Mouse (Mus musculus) embryonic facial prominence, embryonic 15.5 days (tissue): Measurements from ENCODE around the gene Best2. TPM values are rescaled to one million over a fixed set of nuclear protein-coding genes. Genes with fewer than 3 reads are reported as not detected.

Experiments
- ATAC-seq: fragments of 200-750 bp; cut with Nextera tagmentation; 2 replicates; pipeline ENCODE4 v1.8.0; 2017; ENCODE audit warnings: low read depth, moderate TSS enrichment; ENCODE audit not compliant: insufficient number of reproducible peaks, low FRiP score, low TSS enrichment
- H3K27ac ChIP-seq: fragments of 300-500 bp; sonication (generic); replicated peaks from 2 replicates; pipeline ENCODE4 v1.5.1; 2015; ENCODE audit warnings: mild to moderate bottlenecking, inconsistent platforms
- H3K27me3 ChIP-seq: fragments of 300-500 bp; sonication (generic); 2 replicates; pipeline ENCODE4 v1.6.1; 2015; ENCODE audit warnings: inconsistent platforms
- H3K36me3 ChIP-seq: fragments of 300-500 bp; sonication (generic); 2 replicates; pipeline ENCODE4 v1.6.1; 2015; ENCODE audit warnings: mild to moderate bottlenecking, inconsistent platforms
- H3K4me1 ChIP-seq: fragments of 300-500 bp; sonication (generic); 2 replicates; pipeline ENCODE4 v1.6.1; 2015; ENCODE audit warnings: inconsistent platforms
- H3K4me2 ChIP-seq: fragments of 300-500 bp; sonication (generic); replicated peaks from 2 replicates; pipeline ENCODE4 v1.6.1; 2015; ENCODE audit warnings: mild to moderate bottlenecking, inconsistent platforms
- H3K4me3 ChIP-seq: fragments of 300-500 bp; sonication (generic); replicated peaks from 2 replicates; pipeline ENCODE4 v1.5.1; 2015; ENCODE audit warnings: mild to moderate bottlenecking, inconsistent platforms
- H3K9ac ChIP-seq: fragments of 300-500 bp; sonication (generic); 2 replicates; pipeline ENCODE4 v1.6.1; 2015; ENCODE audit warnings: inconsistent platforms
- H3K9me3 ChIP-seq: fragments of 300-500 bp; sonication (generic); replicated peaks from 2 replicates; pipeline ENCODE4 v1.6.1; 2016; ENCODE audit warnings: inconsistent platforms
- WGBS: fragments of 180-500 bp; shearing (Covaris S2); methylation state at CpG from one replicate; pipeline ENCODE4 v1.1.7; 2015; 5-methylcytosine and 5-hydroxymethylcytosine counted together
- polyA plus RNA-seq: library from polyadenylated mRNA; unstranded; fragments of >200 nt; fragmentation: Nextera tagmentation; extraction: Ambion mirVana; gene quantifications from 2 replicates; pipeline ENCODE4 v1.2.1, GENCODE M21; 2015

Best2 gene
- polyA plus RNA-seq, 1 experiment from 2014 or later = 2.0 TPM

DNA sequence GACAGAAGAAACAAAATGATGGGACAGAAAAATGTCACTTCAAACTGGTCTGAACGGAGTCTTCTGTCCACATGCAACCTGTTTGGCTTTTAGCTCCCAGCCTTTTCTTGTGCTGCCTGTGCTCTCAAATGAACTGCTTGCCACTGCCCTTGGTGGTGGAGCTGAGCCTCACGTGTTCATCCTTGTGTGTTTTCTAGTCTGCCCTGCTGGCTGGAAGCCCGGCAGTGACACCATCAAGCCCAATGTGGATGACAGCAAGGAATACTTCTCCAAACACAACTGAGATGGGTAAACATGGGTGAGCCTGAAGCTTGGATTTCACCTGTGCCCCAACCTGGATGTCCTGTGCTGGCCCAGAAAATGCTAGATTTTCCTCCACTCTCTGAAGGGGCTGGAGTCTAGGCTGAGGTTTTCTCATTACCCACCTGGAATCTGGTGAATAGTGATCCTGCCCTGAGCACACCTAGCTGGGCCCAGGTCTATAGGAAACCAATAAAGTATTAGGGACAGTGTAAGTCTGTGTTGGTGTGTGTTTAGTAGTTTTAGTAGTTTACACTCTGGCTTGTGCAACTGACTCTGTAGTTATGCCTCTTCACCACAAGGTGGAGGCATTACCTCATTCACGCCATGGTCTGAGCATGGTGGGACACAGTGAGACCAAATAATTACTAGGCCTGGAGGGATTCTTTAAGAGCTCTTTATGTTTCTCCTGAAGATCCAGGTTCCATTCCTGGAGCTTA, 40.4 kb downstream of the Best2 start:
- peaks cover 39% of the 10 kb centered on the region for H3K36me3 ChIP-seq
- H3K4me1 ChIP-seq = peaks cover 59% of the 10 kb centered on the region
- H3K9me3 ChIP-seq = no peaks in the 10 kb centered on the region
- H3K27ac ChIP-seq = no peak overlapping the region
- H3K27me3 ChIP-seq = peaks cover 9% of the 10 kb centered on the region
- no peak overlapping the region for H3K4me2 ChIP-seq
- no peak overlapping the region for H3K4me3 ChIP-seq
- no peak overlapping the region for H3K9ac ChIP-seq
- ATAC-seq = no peak
- WGBS = 58% methylated on average over 4 of the region's 4 CpGs

DNA sequence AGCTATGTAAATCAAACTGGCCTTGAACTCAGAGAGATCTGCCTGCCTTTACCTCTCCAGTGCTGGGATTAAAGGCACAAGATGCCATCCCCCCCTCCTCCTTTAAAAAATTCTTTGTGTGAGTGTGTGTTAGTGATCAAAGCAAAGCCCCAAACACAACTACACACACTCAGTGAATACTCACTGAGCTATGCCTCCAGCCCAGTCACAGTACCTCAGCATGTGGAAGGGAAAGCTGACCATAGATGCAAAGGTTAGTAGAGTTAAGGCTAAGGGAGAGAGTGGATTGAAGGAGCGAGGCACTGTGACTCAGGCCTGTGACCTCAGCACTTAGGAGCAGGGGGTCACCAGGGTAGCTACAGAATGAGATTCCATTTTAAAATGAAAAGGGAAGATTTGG, 41.3 kb downstream of the Best2 start:
- no peak for ATAC-seq
- Histone ChIP-seq H3K9ac (no peak overlapping the region), H3K4me1 (peaks cover 58% of the 10 kb centered on the region), H3K36me3 (peaks cover 39% of the 10 kb centered on the region), H3K4me2 (no peak overlapping the region), H3K27ac (no peak overlapping the region), H3K9me3 (no peaks in the 10 kb centered on the region), H3K4me3 (no peak overlapping the region), H3K27me3 (peaks cover 9% of the 10 kb centered on the region)
- 87% methylated on average over 1 of the region's 1 CpGs for WGBS

DNA sequence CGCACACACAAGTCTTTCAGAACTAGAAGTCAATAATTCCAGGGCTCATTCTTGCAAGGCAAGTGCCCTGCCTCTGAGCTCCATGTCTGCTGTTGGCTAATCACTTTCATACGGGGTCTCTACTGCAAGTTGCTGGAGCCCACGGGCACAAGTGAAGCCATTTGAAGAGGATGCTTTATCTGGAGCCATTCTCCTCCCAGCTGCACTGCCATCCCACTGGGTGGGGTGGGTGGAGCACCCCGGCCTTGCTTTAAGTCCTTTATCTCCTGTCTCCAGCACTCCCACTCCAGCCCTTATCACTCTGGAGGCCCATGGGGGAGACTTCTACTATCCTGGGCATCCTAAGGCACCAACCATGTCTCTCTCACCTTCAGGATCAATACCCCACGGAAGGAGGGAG, 43.4 kb downstream of the Best2 start:
- Histone ChIP-seq H3K9me3 (no peaks in the 10 kb centered on the region), H3K4me1 (peaks cover 46% of the 10 kb centered on the region)

DNA sequence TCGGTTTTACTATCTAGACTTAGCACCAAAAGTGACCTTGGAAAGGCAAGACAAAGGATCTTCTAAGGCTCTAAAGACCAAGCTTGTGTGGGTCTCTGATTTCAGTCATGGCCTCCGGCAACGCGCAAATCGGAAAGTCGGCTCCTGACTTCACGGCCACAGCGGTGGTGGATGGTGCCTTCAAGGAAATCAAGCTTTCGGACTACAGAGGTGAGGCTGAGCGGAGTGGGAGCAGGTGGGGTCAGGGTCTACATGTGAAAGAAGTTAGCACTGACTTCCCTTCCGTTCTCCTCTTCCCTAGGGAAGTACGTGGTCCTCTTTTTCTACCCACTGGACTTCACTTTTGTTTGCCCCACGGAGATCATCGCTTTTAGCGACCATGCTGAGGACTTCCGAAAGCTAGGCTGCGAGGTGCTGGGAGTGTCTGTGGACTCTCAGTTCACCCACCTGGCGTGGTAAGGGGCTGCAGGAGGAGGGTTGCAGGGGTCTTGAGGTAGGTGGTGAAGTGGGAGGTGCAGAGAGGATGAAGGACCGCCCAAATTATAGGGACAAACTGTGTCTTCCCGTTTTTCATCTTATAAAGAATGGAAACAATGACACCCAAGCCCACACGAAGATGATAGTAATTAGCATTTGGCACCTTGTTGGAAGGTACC, 44.1 kb downstream of the Best2 start:
- Histone ChIP-seq H3K4me3 (peak overlapping the region; percentile 73), H3K9ac (peak overlapping the region; percentile 72), H3K27ac (peak overlapping the region; percentile 88), H3K27me3 (no peaks in the 10 kb centered on the region), H3K4me2 (peak overlapping the region; percentile 76), H3K9me3 (no peaks in the 10 kb centered on the region), H3K36me3 (peaks cover 39% of the 10 kb centered on the region), H3K4me1 (peaks cover 43% of the 10 kb centered on the region)
- no peak for ATAC-seq
- WGBS = 6% methylated on average over 21 of the region's 21 CpGs

More for the DNA sequence above, 43.4 kb downstream of the Best2 start:
- Histone ChIP-seq H3K4me3 (peak overlapping the region; percentile 73), H3K9ac (no peak overlapping the region), H3K36me3 (peaks cover 39% of the 10 kb centered on the region), H3K27me3 (no peaks in the 10 kb centered on the region), H3K27ac (no peak overlapping the region), H3K4me2 (peak overlapping the region; percentile 76)
- ATAC-seq = no peak
- WGBS = 49% methylated on average over 5 of the region's 5 CpGs

DNA sequence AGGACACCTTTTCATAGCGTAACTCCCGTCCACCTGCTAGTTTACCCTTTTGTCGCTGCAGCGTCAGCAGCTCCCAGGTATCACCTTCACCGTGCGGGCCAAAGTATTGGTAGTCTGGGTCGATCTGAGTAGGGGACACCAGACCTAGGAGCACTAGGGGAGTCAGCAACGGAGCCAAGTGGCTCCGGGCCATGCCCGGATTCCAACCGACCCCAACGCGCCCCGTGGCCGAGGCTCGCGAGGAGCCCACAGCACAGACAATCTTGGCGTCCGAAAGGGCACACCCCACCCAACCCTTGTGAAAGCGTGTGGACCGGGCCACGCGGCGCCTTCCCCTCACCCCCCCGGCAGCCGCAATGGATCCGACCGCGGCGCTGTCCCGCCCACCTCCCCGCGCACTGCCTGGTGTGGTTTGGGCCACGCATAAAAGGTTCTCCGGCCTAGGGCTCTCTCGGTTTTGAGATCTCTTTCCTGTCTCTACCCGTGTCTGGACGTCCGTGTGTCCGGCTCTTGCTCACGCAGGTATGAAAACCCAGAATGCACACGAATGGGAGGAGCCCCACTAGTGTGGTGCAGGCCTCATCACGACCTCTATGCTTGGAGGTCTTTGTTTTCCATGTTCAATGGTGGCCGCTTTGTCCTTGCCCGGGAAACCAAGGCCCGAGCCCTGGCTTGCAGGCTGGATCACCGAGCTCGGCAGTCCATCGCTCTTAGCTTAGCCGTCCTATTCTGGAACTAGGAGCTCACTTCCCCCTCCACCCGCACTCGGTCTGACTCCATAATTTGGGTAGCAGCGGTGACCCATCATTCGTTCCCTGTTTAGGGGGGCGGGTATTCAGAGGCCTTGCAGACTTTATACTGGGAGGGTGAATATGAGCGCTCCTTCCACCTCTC, 44.8 kb downstream of the Best2 start, which contains the start of the genes Gm49661, Prdx2 and Rnaseh2a:
Gm49661 (minus strand) TSS at position 193 of the 894 bp plus-strand sequence.
Prdx2 (plus strand) TSS at position 347 of the 894 bp plus-strand sequence.
Rnaseh2a (minus strand) TSS at position 527 of the 894 bp plus-strand sequence.
- WGBS = under 1% methylated on average over 56 of the region's 56 CpGs
- Histone ChIP-seq H3K4me1 (peaks cover 41% of the 10 kb centered on the region), H3K4me3 (peak within 1 kb of the TSS; percentile 73), H3K27me3 (no peaks in the 10 kb centered on the region), H3K36me3 (peaks cover 37% of the 10 kb centered on the region), H3K9ac (peak within 1 kb of the TSS; percentile 72), H3K9me3 (no peaks in the 10 kb centered on the region), H3K4me2 (peak within 1 kb of the TSS; percentile 76), H3K27ac (peak within 1 kb of the TSS; percentile 88)
- peak; percentile 76 for ATAC-seq

DNA sequence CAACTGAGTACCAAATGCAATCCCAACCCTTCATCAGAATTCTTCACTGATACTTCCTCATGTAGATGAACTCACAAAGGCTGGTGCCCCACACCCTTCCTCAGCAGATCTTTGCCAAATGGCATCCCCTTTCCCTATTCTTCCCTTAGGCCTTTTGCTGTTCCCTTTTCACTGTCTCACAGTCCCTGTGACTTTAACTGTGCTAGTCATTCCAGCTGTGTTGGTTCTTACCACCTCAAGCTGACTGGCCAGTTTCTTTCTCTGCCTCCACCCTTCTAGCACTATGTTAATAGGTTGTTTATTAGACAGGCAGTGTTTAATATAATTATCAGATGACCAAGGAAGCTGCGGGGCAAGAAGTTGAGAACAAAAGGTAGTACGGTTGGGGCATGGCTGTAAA, 45.7 kb downstream of the Best2 start:
- H3K36me3 ChIP-seq = peaks cover 32% of the 10 kb centered on the region
- no peaks in the 10 kb centered on the region for H3K27me3 ChIP-seq
- H3K27ac ChIP-seq = peak overlapping the region; percentile 88
- 14% methylated on average over 2 of the region's 2 CpGs for WGBS
- H3K4me2 ChIP-seq = peak overlapping the region; percentile 76
- peak overlapping the region; percentile 72 for H3K9ac ChIP-seq
- no peak for ATAC-seq
- H3K4me3 ChIP-seq = peak overlapping the region; percentile 73
- H3K9me3 ChIP-seq = no peaks in the 10 kb centered on the region
- peaks cover 39% of the 10 kb centered on the region for H3K4me1 ChIP-seq

DNA sequence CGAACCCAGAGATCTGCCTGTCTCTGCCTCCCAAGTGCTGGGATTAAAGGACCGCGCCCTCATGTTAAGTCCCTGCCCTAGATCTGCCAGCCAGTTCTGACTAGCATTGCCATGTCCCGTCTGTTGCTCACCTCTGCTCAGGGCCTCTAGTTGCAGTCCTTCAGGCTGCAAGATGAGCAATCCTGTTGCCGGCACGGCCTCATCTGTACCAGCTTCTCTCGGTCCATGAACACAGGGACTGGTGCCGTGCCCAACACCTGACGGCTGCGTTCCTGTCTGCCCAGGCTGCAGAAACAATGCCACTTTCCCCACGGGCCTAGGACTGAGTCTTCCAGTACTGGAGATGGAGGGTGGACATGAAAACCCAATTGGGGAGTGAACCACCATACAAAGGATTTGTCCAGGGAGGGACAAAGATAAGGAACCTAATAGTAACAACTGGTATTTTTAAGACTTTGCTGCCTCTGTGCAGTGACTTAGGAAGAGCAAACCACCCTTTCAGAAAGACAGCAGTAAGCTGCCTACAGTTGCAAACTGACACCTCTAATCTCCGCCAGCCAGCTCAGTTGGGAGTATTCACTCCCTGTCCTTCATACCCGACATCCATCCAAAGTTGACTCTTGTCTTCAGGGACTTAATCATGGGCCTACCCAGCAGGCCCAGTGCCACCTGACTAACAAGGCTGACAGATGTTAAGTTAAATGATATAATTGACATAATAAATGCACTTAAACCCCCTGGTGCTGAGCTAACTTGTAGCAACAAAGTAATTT, 46.6 kb downstream of the Best2 start:
- no peak for ATAC-seq
- no peak overlapping the region for H3K4me3 ChIP-seq
- peaks cover 39% of the 10 kb centered on the region for H3K4me1 ChIP-seq
- H3K9ac ChIP-seq = no peak overlapping the region
- H3K36me3 ChIP-seq = peaks cover 24% of the 10 kb centered on the region
- WGBS = 83% methylated on average over 13 of the region's 13 CpGs
- H3K27ac ChIP-seq = 0 out of 2 replicates have a peak overlapping the region, but pooled peaks have one; percentile 0
- H3K9me3 ChIP-seq = no peaks in the 10 kb centered on the region
- no peak overlapping the region for H3K4me2 ChIP-seq
- H3K27me3 ChIP-seq = no peaks in the 10 kb centered on the region

DNA sequence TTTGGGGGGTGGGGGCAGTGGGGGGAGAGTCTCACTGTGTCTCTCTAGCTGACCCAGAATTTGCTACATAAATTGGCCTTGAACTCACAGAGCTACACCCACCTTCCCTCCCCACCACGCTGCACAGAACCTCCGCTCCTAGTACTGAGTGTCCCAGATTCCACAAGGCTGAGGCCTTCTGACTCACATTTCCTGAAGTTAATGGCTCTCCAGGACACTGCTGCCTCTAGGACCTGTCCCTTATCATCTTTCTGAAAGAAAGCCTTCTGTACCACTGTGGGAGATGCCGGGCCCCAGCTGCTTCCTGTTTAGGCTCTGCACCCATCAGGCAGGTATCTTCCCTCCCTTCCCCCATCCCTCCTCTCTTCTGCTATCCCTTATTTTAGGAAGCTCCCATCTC, 47.7 kb downstream of the Best2 start:
- Histone ChIP-seq H3K9ac (no peak overlapping the region), H3K9me3 (no peaks in the 10 kb centered on the region), H3K4me2 (peak overlapping the region; percentile 87), H3K4me1 (peaks cover 39% of the 10 kb centered on the region), H3K36me3 (peaks cover 15% of the 10 kb centered on the region), H3K4me3 (no peak overlapping the region), H3K27me3 (no peaks in the 10 kb centered on the region), H3K27ac (no peak overlapping the region)
- 53% methylated on average over 3 of the region's 3 CpGs for WGBS
- ATAC-seq = no peak

DNA sequence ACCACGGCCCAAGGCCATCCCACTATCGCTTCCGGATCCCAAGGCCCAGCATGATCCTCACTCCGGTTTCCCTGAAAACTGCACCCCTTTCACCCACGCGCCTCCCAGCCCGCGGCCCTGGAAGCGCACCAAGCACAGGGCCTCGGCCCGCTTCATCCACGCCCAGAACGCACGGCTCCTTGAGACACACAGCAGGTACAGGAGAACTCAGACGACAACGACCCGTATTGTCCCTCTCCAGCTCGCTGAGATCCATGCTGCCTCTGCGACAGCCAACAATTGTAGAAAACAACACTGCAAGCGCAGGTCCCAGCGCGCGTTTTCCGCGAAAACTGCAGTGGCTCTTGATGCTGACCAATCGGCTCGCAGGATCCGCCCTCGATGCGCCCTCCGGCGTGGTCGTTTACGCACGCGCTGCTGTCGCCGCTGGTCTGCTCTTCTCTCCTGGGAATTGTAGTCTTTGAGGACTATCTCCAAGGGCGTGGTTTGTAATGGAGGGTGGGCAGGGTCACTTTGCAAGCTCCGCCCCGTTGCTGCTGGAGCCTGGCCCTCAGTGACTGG, 48.5 kb downstream of the Best2 start:
- H3K27ac ChIP-seq = peak overlapping the region; percentile 82
- ATAC-seq = peak; percentile 91
- H3K4me3 ChIP-seq = peak overlapping the region; percentile 67
- H3K4me1 ChIP-seq = peaks cover 33% of the 10 kb centered on the region
- WGBS = under 1% methylated on average over 41 of the region's 41 CpGs
- no peaks in the 10 kb centered on the region for H3K27me3 ChIP-seq
- peak overlapping the region; percentile 87 for H3K4me2 ChIP-seq
- H3K36me3 ChIP-seq = peaks cover 14% of the 10 kb centered on the region
- peak overlapping the region; percentile 73 for H3K9ac ChIP-seq
- H3K9me3 ChIP-seq = no peaks in the 10 kb centered on the region

DNA sequence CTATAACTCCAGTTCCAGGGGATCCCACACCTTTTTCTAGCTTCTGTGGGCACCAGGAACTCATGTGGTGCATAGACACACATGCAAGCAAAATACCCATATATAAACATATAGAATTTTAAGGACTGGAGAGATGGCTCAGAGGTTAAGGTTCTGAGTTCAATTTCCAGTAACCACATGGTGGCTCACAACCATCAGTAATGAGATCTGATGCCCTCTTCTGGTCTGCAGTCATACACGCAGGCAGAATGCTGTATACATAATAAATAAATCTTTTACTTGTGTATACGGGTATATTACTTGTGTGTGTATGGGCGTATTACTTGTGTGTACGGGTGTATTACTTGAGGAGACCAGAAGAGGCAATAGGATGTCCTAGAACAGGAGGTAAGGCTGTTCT, 50.4 kb downstream of the Best2 start:
- Histone ChIP-seq H3K36me3 (peaks cover 22% of the 10 kb centered on the region), H3K27ac (no peak overlapping the region), H3K4me3 (no peak overlapping the region), H3K4me2 (no peak overlapping the region), H3K4me1 (peaks cover 27% of the 10 kb centered on the region), H3K9me3 (no peaks in the 10 kb centered on the region), H3K9ac (no peak overlapping the region), H3K27me3 (no peaks in the 10 kb centered on the region)
- 88% methylated on average over 4 of the region's 4 CpGs for WGBS
- ATAC-seq = no peak
